Mouse (Mus musculus) CH12.LX (cell line): Measurements from ENCODE around the gene Retreg3.

ENCODE experiments used
- CTCF ChIP-seq, 2 experiments: IDR thresholded peaks in 1 of 2; conservative IDR thresholded peaks in 1 of 2; 2 replicates each; pipeline ENCODE4 v1.5.1; 2011 to 2012; ENCODE audit warnings: low read depth in 2 of 2, low read length in 2 of 2, improper control_type of control experiment in 1 of 2, inconsistent platforms in 1 of 2, mild to moderate bottlenecking in 1 of 2, moderate library complexity in 1 of 2
- NRF1 ChIP-seq: IDR thresholded peaks from 2 replicates; pipeline ENCODE4 v1.6.1; 2014; ENCODE audit warnings: low read depth, mild to moderate bottlenecking, inconsistent platforms, low read length, improper control_type of control experiment, moderate library complexity
- POLR2A ChIP-seq: IDR thresholded peaks from 2 replicates; pipeline ENCODE4 v1.6.1; 2011; ENCODE audit warnings: low read depth, mild to moderate bottlenecking, improper control_type of control experiment, low read length
- POLR2AphosphoS2 ChIP-seq: IDR thresholded peaks from 2 replicates; pipeline ENCODE4 v1.6.1; 2011; ENCODE audit warnings: low read depth, low read length, improper control_type of control experiment
- SIN3A ChIP-seq: IDR thresholded peaks from 2 replicates; pipeline ENCODE4 v1.6.1; 2012; ENCODE audit warnings: low read length, improper control_type of control experiment, inconsistent platforms
- ZKSCAN1 ChIP-seq: IDR thresholded peaks from 2 replicates; pipeline ENCODE4 v1.6.1; 2012; ENCODE audit warnings: low read depth, inconsistent platforms, low read length, improper control_type of control experiment, borderline replicate concordance

DNA sequence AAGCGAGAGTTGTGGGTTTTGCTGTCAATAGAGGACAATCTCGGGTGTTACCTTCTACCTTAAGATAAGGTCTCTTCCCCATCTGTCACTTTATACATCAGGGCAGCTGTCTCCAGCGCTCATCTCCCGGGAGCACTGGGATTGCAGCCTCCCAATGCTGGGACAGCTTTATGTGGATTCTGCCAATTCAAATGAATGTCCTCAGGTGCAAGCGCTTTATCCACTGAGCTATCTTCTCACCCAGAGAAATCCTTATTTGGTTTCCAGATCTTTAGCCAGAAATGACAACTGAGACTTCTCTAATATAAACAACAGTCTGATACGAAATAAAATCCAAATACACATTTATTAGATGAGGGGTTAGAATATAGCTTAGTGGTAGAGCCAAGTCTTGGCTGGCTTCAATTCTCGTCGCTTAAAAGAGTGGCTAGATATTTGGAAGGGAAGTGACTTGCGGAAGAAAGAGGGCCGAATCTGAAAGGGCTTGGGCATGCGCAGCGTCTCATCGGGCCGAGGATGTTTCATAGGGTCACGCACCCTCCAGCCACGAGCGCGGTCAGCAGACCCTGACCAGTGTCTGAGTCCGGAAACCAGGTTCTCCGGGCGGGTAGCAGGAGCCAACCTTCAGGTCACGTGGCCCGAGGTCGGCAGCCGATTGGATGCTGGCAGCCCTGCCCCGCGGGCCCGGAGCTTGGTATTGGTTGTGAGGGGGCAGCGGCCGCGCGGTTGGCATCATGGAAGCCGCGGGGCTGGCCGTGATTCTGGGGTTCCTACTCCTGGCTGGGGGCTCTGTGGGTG lies 50.1 kb downstream of the Retreg3 start, which contains the start of gene Naglu:
- TF ChIP-seq SIN3A (peak; percentile 96), POLR2AphosphoS2 (peak; percentile 92), POLR2A (peak; percentile 93), CTCF (conservative IDR thresholded peaks at IDR 0.05 in 1 of 2, IDR thresholded peaks at IDR 0.05 in 1 of 2; ENCODE audit: low read depth in 2 of 2, low read length in 2 of 2) (no peak), ZKSCAN1 (no peak), NRF1 (peak; percentile 98)
